Mouse (Mus musculus) forebrain, embryonic 11.5 days (tissue): ENCODE measurements around the gene Pgm2. TPM values are rescaled to one million over a fixed set of nuclear protein-coding genes. Genes with fewer than 3 reads are reported as not detected.

ENCODE experiments used
- ATAC-seq: fragments of 200-750 bp; cut with Nextera tagmentation; replicated peaks from 2 replicates; pipeline ENCODE4 v1.8.0; 2017; ENCODE audit warnings: moderate TSS enrichment; ENCODE audit not compliant: low FRiP score
- DNase-seq: peaks from one replicate; pipeline ENCODE4 v3.0.0-alpha.2; 2017; ENCODE audit warnings: low spot score
- H3K27ac ChIP-seq: fragments of 300-500 bp; sonication (generic); 2 replicates; pipeline ENCODE4 v1.5.1; 2014; ENCODE audit warnings: low read depth, low read length
- H3K27me3 ChIP-seq: fragments of 300-500 bp; sonication (generic); 2 replicates; pipeline ENCODE4 v1.6.1; 2014; ENCODE audit warnings: mild to moderate bottlenecking, low read length, mixed read lengths; ENCODE audit not compliant: control insufficient read depth, insufficient read depth
- H3K36me3 ChIP-seq: fragments of 300-500 bp; sonication (generic); 2 replicates; pipeline ENCODE4 v1.6.1; 2014; ENCODE audit warnings: mild to moderate bottlenecking, low read length, moderate library complexity, mixed read lengths; ENCODE audit not compliant: control insufficient read depth, insufficient read depth
- H3K4me1 ChIP-seq: fragments of 300-500 bp; sonication (generic); replicated peaks from 2 replicates; pipeline ENCODE4 v1.6.1; 2014; ENCODE audit warnings: low read length, mixed read lengths; ENCODE audit not compliant: control insufficient read depth, insufficient read depth
- H3K4me2 ChIP-seq: fragments of 300-500 bp; sonication (generic); 2 replicates; pipeline ENCODE4 v1.6.1; 2014; ENCODE audit warnings: low read depth, mild to moderate bottlenecking, low read length, moderate library complexity, mixed read lengths; ENCODE audit not compliant: severe bottlenecking
- H3K4me3 ChIP-seq: fragments of 300-500 bp; sonication (generic); 2 replicates; pipeline ENCODE4 v1.5.1; 2014; ENCODE audit warnings: low read depth, low read length
- H3K9ac ChIP-seq: fragments of 300-500 bp; sonication (generic); 2 replicates; pipeline ENCODE4 v1.6.1; 2014; ENCODE audit warnings: low read length
- H3K9me3 ChIP-seq: fragments of 300-500 bp; sonication (generic); 2 replicates; pipeline ENCODE4 v1.6.1; 2016; ENCODE audit warnings: low read length, mixed read lengths; ENCODE audit not compliant: control insufficient read depth
- WGBS: fragments of 180-500 bp; shearing (Covaris S2); extraction: QIAGEN DNeasy Blood & Tissue Kit; methylation state at CpG from one replicate; pipeline ENCODE4 v1.1.7; 2014; 5-methylcytosine and 5-hydroxymethylcytosine counted together
- microRNA-seq: library from miRNA; unstranded; fragments of <30 nt; microRNA quantifications from one replicate; pipeline ENCODE4, GENCODE M21; 2016; ENCODE audit not compliant: insufficient number of aligned reads
- polyA plus RNA-seq: library from polyadenylated mRNA; unstranded; fragments of >200 nt; fragmentation: Nextera tagmentation; extraction: Ambion mirVana; gene quantifications from 2 replicates; pipeline ENCODE4 v1.2.1, GENCODE M21; 2014

The Pgm2 gene
- polyA plus RNA-seq, 1 experiment from 2014 or later: 29.7 TPM

DNA sequence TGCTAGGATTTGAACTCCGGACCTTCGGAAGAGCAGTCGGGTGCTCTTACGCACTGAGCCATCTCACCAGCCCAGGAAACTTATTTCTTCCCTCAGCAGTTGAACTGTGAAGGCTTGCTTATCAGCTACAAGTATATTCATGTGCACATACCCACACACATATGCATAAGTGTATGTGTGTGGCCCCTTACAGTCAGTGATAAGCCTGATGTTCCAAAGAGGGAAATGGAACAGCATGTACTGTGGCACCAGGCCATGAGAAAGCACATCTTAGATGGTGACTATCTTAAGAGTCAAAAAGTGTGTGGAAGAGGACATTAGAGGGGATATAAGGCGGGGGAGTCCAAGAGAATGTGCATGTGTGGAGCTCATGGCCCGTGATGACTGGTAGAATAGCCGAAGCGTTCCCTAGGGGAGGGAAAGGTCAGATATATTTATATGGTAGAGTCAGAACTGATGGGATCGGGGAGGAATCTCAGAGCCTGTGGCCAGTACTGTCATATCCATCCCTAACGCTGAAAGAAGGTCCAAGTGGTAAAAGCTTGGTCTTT is 76.3 kb downstream of the Pgm2 start:
- no peaks in the 10 kb centered on the region for H3K27me3 ChIP-seq
- no peaks in the 10 kb centered on the region for H3K4me1 ChIP-seq
- no peak overlapping the region for H3K27ac ChIP-seq
- H3K36me3 ChIP-seq: no peaks in the 10 kb centered on the region
- H3K9me3 ChIP-seq: no peaks in the 10 kb centered on the region
- DNase-seq (no peak), ATAC-seq (no peak)
- H3K9ac ChIP-seq: no peak overlapping the region
- no peak overlapping the region for H3K4me3 ChIP-seq
- 94% methylated on average over 10 of the region's 10 CpGs for WGBS
- no peak overlapping the region for H3K4me2 ChIP-seq

DNA sequence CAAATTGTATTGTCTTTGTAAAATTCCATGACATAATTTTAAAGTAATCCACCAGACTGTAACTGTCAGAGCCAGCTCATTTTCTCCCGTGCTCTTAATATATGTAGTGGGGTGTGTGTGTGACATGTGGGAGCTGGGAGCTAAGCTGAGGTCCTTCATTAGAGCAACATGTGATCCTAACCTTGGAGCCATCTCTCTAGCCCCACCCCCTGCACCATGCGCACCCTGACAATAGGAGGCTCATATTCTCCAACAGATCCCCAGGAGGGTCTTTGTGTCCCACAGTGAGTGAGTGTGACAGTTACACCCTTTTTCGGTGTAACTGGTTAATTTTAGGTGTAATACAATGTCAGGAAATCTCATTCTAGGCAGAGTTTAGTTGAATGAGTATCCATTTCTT is 80.1 kb downstream of the Pgm2 start:
- Histone ChIP-seq H3K27ac (no peak overlapping the region), H3K36me3 (no peaks in the 10 kb centered on the region), H3K9ac (no peak overlapping the region), H3K4me2 (no peak overlapping the region), H3K27me3 (no peaks in the 10 kb centered on the region), H3K4me3 (no peak overlapping the region), H3K4me1 (no peaks in the 10 kb centered on the region), H3K9me3 (no peaks in the 10 kb centered on the region)
- ATAC-seq (no peak), DNase-seq (no peak)
- WGBS: 86% methylated on average over 3 of the region's 3 CpGs

DNA sequence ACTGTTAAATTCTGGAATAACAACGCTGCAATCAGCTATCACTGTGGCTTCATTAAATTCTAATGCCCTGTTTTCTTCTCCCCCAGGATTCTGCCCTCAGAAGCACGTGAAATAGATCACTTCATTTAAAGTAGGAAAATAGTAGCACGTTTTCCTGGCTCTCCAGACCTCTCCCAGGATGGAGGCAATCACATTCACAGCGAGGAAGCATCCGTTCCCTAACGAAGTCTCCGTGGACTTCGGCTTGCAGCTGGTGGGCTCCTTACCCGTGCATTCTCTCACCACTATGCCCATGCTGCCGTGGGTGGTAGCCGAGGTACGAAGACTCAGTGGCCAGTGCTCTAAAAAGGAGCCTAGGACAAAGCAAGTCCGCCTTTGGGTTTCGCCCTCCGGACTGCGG is 80.6 kb downstream of the Pgm2 start:
- ATAC-seq (no peak), DNase-seq (no peak)
- Histone ChIP-seq H3K4me2 (no peak overlapping the region), H3K27ac (no peak overlapping the region), H3K4me3 (no peak overlapping the region), H3K36me3 (no peaks in the 10 kb centered on the region), H3K27me3 (no peaks in the 10 kb centered on the region), H3K9me3 (no peaks in the 10 kb centered on the region), H3K4me1 (no peaks in the 10 kb centered on the region), H3K9ac (no peak overlapping the region)
- WGBS: 77% methylated on average over 16 of the region's 16 CpGs

DNA sequence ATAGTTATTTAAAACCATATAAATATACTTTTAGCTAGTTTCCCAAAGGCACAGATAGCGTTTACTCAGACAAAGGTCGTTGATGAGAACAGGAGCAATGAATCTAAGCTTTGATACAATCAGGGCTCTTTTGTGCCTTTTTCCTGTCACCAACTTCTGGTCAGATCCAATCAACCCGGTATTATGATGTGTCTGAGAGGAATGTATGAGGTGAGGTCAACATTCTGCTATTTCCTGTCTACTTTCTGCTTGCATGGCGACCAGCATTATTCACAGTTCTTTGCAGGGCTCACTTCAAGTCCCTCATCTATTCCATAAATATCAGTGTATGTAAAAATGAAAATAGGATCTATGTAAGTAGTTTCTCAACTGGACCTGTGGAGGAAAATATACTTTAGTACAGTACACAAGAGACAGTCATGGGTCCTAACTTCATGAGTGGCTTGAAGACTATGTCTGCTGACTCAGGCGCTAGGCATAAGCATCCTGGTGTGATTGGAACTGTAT is 81.7 kb downstream of the Pgm2 start:
- Histone ChIP-seq H3K36me3 (no peaks in the 10 kb centered on the region), H3K4me3 (no peak overlapping the region), H3K27ac (no peak overlapping the region), H3K27me3 (no peaks in the 10 kb centered on the region), H3K4me2 (no peak overlapping the region), H3K9ac (no peak overlapping the region), H3K9me3 (no peaks in the 10 kb centered on the region), H3K4me1 (no peaks in the 10 kb centered on the region)
- 75% methylated on average over 5 of the region's 5 CpGs for WGBS
- DNase-seq (no peak), ATAC-seq (no peak)

Small RNAs within 50 kb of the gene (microRNA-seq; reads per million reads assigned to microRNA genes)
- gene Gm22395 (not detected), gene Gm23967 (not detected)

Other genes with a start within 250 kb of the Pgm2 start
- gene Rell1, start 124.1 kb upstream of the Pgm2 start, polyA plus RNA-seq: 12.2 and 13.3 TPM in 2 replicates
- gene Tbc1d1, start 63.4 kb downstream of the Pgm2 start, polyA plus RNA-seq: 27.9 and 31.0 TPM in 2 replicates